Mouse (Mus musculus) intestine, embryonic 14.5 days (tissue): ENCODE results near the gene Hs6st2. TPM values are rescaled to one million over a fixed set of nuclear protein-coding genes. Genes with fewer than 3 reads are reported as not detected.

ENCODE experiments used
- ATAC-seq: fragments of 200-750 bp; cut with Nextera tagmentation; replicated peaks from 2 replicates; pipeline ENCODE4 v1.8.0; 2017; ENCODE audit warnings: low read depth, moderate number of reproducible peaks, moderate TSS enrichment, moderate library complexity; ENCODE audit not compliant: low FRiP score, low TSS enrichment
- DNase-seq: peaks from one replicate; pipeline ENCODE4 v3.0.0-alpha.2; 2018; ENCODE audit warnings: low spot score
- H3K27ac ChIP-seq: fragments of 300-500 bp; sonication (generic); 2 replicates; pipeline ENCODE4 v1.5.1; 2014; ENCODE audit warnings: low read depth, mild to moderate bottlenecking, control low read depth
- H3K27me3 ChIP-seq: fragments of 300-500 bp; sonication (generic); replicated peaks from 2 replicates; pipeline ENCODE4 v1.6.1; 2014; ENCODE audit warnings: low read length, control low read depth; ENCODE audit not compliant: control insufficient read depth, insufficient read depth
- H3K36me3 ChIP-seq: fragments of 300-500 bp; sonication (generic); 2 replicates; pipeline ENCODE4 v1.6.1; 2014; ENCODE audit warnings: low read length, control low read depth; ENCODE audit not compliant: control insufficient read depth, insufficient read depth
- H3K4me1 ChIP-seq: fragments of 300-500 bp; sonication (generic); replicated peaks from 2 replicates; pipeline ENCODE4 v1.6.1; 2014; ENCODE audit warnings: low read length, control low read depth, mixed read lengths; ENCODE audit not compliant: control insufficient read depth, insufficient read depth
- H3K4me2 ChIP-seq: fragments of 300-500 bp; sonication (generic); 2 replicates; pipeline ENCODE4 v1.6.1; 2014; ENCODE audit warnings: low read length
- H3K4me3 ChIP-seq: fragments of 300-500 bp; sonication (generic); 2 replicates; pipeline ENCODE4 v1.5.1; 2014; ENCODE audit warnings: low read depth, low read length, control low read depth, mixed read lengths
- H3K9ac ChIP-seq: fragments of 300-500 bp; sonication (generic); 2 replicates; pipeline ENCODE4 v1.6.1; 2014; ENCODE audit warnings: mild to moderate bottlenecking, low read length
- H3K9me3 ChIP-seq: fragments of 300-500 bp; sonication (generic); 2 replicates; pipeline ENCODE4 v1.6.1; 2016; ENCODE audit warnings: low read length, control low read depth; ENCODE audit not compliant: control insufficient read depth
- WGBS: fragments of 180-500 bp; shearing (Covaris S2); extraction: QIAGEN DNeasy Blood & Tissue Kit; methylation state at CpG from one replicate; pipeline ENCODE4 v1.1.7; 2014; 5-methylcytosine and 5-hydroxymethylcytosine counted together
- polyA plus RNA-seq: library from polyadenylated mRNA; unstranded; fragments of >200 nt; fragmentation: Nextera tagmentation; extraction: Ambion mirVana; gene quantifications from 2 replicates; pipeline ENCODE4 v1.2.1, GENCODE M21; 2014

Hs6st2 gene
- polyA plus RNA-seq, 1 experiment from 2014 or later = 9.0 TPM

- peaks cover 35% of the 10 kb centered on the region for H3K27me3 ChIP-seq
- peak; percentile 77 for ATAC-seq
- no peaks in the 10 kb centered on the region for H3K4me1 ChIP-seq
- H3K9me3 ChIP-seq = no peaks in the 10 kb centered on the region
- no peak overlapping the region for H3K27ac ChIP-seq
- peak overlapping the region; percentile 74 for H3K4me2 ChIP-seq
- 24% methylated on average over 59 of the region's 70 CpGs for WGBS
- H3K9ac ChIP-seq = peak overlapping the region; percentile 42
- peak; percentile 71 for DNase-seq
- H3K36me3 ChIP-seq = no peaks in the 10 kb centered on the region
- H3K4me3 ChIP-seq = peak overlapping the region; percentile 40
Observed at GRCm38 (mm10) chrX:51680428-51681169, 1.1 kb downstream of the Hs6st2 start.

- no peaks in the 10 kb centered on the region for H3K4me1 ChIP-seq
- no peaks in the 10 kb centered on the region for H3K36me3 ChIP-seq
- H3K4me2 ChIP-seq = peak overlapping the region; percentile 74
- H3K9ac ChIP-seq = peak overlapping the region; percentile 20; the same call in 1 of the 2 replicates
- peak overlapping the region; percentile 40 for H3K4me3 ChIP-seq
- no peaks in the 10 kb centered on the region for H3K9me3 ChIP-seq
- ATAC-seq (0 out of 2 replicates have a peak, but pooled peaks have one; percentile 17), DNase-seq (peak; percentile 63)
- no peak overlapping the region for H3K27ac ChIP-seq
- 34% methylated on average over 39 of the region's 46 CpGs for WGBS
- peaks cover 35% of the 10 kb centered on the region for H3K27me3 ChIP-seq
Observed at GRCm38 (mm10) chrX:51679601-51680427, 1.8 kb downstream of the Hs6st2 start.

GRCm38 (mm10) chrX:51658236-51658635, 23.4 kb downstream of the Hs6st2 start:
- Histone ChIP-seq H3K4me1 (no peaks in the 10 kb centered on the region), H3K36me3 (no peaks in the 10 kb centered on the region), H3K27me3 (no peaks in the 10 kb centered on the region), H3K4me2 (no peak overlapping the region), H3K9ac (no peak overlapping the region), H3K27ac (no peak overlapping the region), H3K9me3 (no peaks in the 10 kb centered on the region), H3K4me3 (no peak overlapping the region)
- WGBS = 53% methylated on average over 2 of the region's 2 CpGs
- no peak for DNase-seq
- no peak for ATAC-seq

GRCm38 (mm10) chrX:51642661-51643257, 38.9 kb downstream of the Hs6st2 start:
- H3K9me3 ChIP-seq = no peaks in the 10 kb centered on the region
- no peak overlapping the region for H3K4me3 ChIP-seq
- DNase-seq = no peak
- no peak for ATAC-seq
- no peak overlapping the region for H3K27ac ChIP-seq
- no peaks in the 10 kb centered on the region for H3K4me1 ChIP-seq
- H3K4me2 ChIP-seq = no peak overlapping the region
- H3K36me3 ChIP-seq = no peaks in the 10 kb centered on the region
- no peak overlapping the region for H3K9ac ChIP-seq
- WGBS = 82% methylated on average over 3 of the region's 3 CpGs
- H3K27me3 ChIP-seq = no peaks in the 10 kb centered on the region

- H3K36me3 ChIP-seq = no peaks in the 10 kb centered on the region
- no peak overlapping the region for H3K4me2 ChIP-seq
- no peak for ATAC-seq
- DNase-seq = no peak
- no peak overlapping the region for H3K9ac ChIP-seq
- H3K27ac ChIP-seq = no peak overlapping the region
- no peaks in the 10 kb centered on the region; the same call in 1 of the 2 replicates for H3K27me3 ChIP-seq
- no peak overlapping the region for H3K4me3 ChIP-seq
- no peaks in the 10 kb centered on the region for H3K4me1 ChIP-seq
- WGBS = 61% methylated on average over 7 of the region's 7 CpGs
- H3K9me3 ChIP-seq = no peaks in the 10 kb centered on the region
Observed at GRCm38 (mm10) chrX:51635756-51636155, 45.9 kb downstream of the Hs6st2 start.

- DNase-seq = no peak
Observed at GRCm38 (mm10) chrX:51631376-51631775, 50.3 kb downstream of the Hs6st2 start.

GRCm38 (mm10) chrX:51614384-51615004, 67.2 kb downstream of the Hs6st2 start:
- DNase-seq (no peak), ATAC-seq (no peak)
- no peaks in the 10 kb centered on the region for H3K4me1 ChIP-seq
- H3K4me3 ChIP-seq = no peak overlapping the region
- no peak overlapping the region for H3K27ac ChIP-seq
- 0 out of 2 replicates have a peak, but pooled peaks cover 4% of the 10 kb centered on the region for H3K27me3 ChIP-seq
- H3K4me2 ChIP-seq = no peak overlapping the region
- H3K36me3 ChIP-seq = no peaks in the 10 kb centered on the region
- WGBS = 37% methylated on average over 7 of the region's 7 CpGs
- H3K9me3 ChIP-seq = no peaks in the 10 kb centered on the region
- no peak overlapping the region for H3K9ac ChIP-seq

More at GRCm38 (mm10) chrX:51631376-51631775, 50.3 kb downstream of the Hs6st2 start:
- Histone ChIP-seq H3K9ac (no peak overlapping the region), H3K4me2 (no peak overlapping the region), H3K27me3 (no peaks in the 10 kb centered on the region; the same call in 1 of the 2 replicates), H3K27ac (peak overlapping the region; percentile 22; the same call in 1 of the 2 replicates), H3K9me3 (no peaks in the 10 kb centered on the region), H3K36me3 (no peaks in the 10 kb centered on the region), H3K4me1 (no peaks in the 10 kb centered on the region), H3K4me3 (no peak overlapping the region)
- no peak for ATAC-seq
- 36% methylated on average over 2 of the region's 2 CpGs for WGBS

- Histone ChIP-seq H3K27ac (no peak overlapping the region), H3K4me1 (no peaks in the 10 kb centered on the region), H3K9me3 (no peaks in the 10 kb centered on the region), H3K4me3 (no peak overlapping the region), H3K36me3 (no peaks in the 10 kb centered on the region), H3K27me3 (0 out of 2 replicates have a peak, but pooled peaks cover 4% of the 10 kb centered on the region), H3K9ac (no peak overlapping the region), H3K4me2 (no peak overlapping the region)
- DNase-seq (no peak), ATAC-seq (no peak)
- WGBS = 38% methylated on average over 1 of the region's 1 CpGs
Observed at GRCm38 (mm10) chrX:51610743-51611142, 70.9 kb downstream of the Hs6st2 start.
